Mouse (Mus musculus): ENCODE measurements around the gene Chp2. TPM values are rescaled to one million over a fixed set of nuclear protein-coding genes. Genes with fewer than 3 reads are reported as not detected.
A peak's percentile ranks its signal among the peaks of the same experiment; 100 is the strongest.
"Not testable (repeated sequence)": the region's sequence is repeated elsewhere in the genome, so short reads cannot be mapped to it uniquely, and the experiment has no call there.

Chp2 gene
- total and polyA plus RNA-seq, 2 experiments from 2014 or later, result 0.78 to 1.4 TPM

DNA sequence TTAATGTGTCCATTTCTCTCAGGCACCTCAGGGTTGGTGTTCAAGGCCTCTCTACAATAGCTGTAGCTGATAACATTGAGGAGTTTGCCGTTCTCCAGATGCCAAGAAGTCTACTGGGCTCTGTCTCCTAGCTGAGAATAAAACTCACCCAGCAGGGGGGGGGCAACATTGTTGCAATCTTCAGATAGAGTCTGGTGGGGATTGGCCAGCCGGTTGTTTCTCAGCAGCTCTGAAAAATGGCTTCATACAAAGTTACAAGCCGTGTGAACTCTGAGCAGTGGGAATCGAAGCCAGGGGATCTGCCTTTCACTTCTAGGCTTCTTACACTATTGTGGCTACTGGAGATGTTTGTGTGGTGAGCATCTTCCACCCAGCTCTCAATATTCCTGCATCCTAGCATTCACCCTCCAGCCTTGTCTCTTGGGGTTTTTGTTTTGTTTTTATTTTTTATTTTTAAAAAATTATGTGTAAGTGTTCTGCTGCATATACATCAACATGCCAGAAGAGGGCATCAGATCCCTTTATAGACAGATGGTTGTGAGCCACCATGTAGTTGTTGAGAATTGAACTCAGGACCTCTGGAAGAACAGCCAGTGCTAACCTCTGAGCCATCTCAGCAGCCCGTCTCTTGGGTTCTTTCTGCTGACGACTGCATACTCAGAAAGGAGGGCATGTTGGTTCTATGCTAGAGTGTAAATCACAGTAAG is 21.3 kb downstream of the Chp2 start:
- Histone ChIP-seq H3K4me1 (ENCODE audit: insufficient read depth, low read length) (peaks cover 3% of the 10 kb centered on the region; the same call in 1 of the 2 replicates), H3K27me3 (ENCODE audit: insufficient read depth, low read length) (no peaks in the 10 kb centered on the region), H3K9ac (replicated peaks; ENCODE audit: low read length) (no peak overlapping the region), H3K9me3 (ENCODE audit: low read length) (no peaks in the 10 kb centered on the region), H3K4me3 (ENCODE audit: low read length) (no peak overlapping the region), H3K36me3 (ENCODE audit: insufficient read depth, low read length) (no peaks in the 10 kb centered on the region), H3K4me2 (ENCODE audit: low read depth, low read length) (no peak overlapping the region), H3K27ac (no peak overlapping the region)
- peak; percentile 33 for TF ChIP-seq CTCF (IDR thresholded peaks at IDR 0.05; ENCODE audit: low read depth)
- no peak for DNase-seq (ENCODE audit: low spot score)
- 66% methylated on average over 6 of the region's 6 CpGs for WGBS
- no peak for ATAC-seq

DNA sequence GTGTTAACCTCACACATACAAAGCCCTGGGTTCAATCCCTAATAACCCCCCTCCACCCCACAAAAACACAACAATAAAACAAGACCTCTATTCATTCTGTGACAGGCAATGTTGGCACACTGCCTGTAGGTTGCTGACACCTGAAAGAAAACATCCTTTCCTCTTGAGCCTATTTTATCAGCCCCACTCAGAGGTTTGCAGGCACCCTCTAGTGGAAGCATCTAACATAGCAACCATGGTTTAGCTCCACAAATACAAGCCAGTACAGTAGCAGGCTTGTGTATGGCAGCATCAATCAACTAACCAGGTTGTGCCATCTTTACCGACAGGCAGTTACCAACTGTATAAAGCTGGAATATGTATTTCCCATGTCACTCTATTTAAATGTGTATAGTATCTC is 23.0 kb downstream of the Chp2 start:
- no peak overlapping the region for H3K9ac ChIP-seq (replicated peaks; ENCODE audit: low read length)
- H3K27ac ChIP-seq, result no peak overlapping the region
- H3K4me1 ChIP-seq (ENCODE audit: insufficient read depth, low read length), result peaks cover 3% of the 10 kb centered on the region; the same call in 1 of the 2 replicates
- H3K36me3 ChIP-seq (ENCODE audit: insufficient read depth, low read length), result no peaks in the 10 kb centered on the region
- H3K4me2 ChIP-seq (ENCODE audit: low read depth, low read length), result no peak overlapping the region
- H3K27me3 ChIP-seq (ENCODE audit: insufficient read depth, low read length), result no peaks in the 10 kb centered on the region
- ATAC-seq (no peak), DNase-seq (ENCODE audit: low spot score) (peak; percentile 76)
- TF ChIP-seq CTCF (IDR thresholded peaks at IDR 0.05; ENCODE audit: low read depth), result peak; percentile 91
- WGBS, result 40% methylated on average over 1 of the region's 1 CpGs
- no peaks in the 10 kb centered on the region for H3K9me3 ChIP-seq (ENCODE audit: low read length)
- H3K4me3 ChIP-seq (ENCODE audit: low read length), result no peak overlapping the region

DNA sequence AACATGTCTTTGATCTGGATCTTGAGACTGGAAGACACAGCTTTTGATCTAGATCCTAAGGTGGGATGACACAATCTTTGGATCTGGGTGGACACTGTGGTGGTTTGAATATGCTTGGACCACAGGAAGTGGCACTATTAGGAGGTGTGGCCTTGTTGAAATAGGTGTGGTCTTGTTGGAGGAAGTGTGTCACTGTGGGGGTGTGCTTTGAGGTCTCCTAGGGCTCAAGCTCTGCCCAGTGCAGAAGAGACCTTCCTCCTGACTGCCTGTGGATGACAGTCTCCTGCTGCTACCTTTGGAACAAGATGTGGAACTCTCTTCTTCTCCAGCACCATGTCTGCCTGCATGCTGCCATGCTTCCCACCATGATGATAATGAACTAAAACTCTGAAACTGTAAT is 23.4 kb downstream of the Chp2 start:
- DNase-seq (ENCODE audit: low spot score); H3K36me3 ChIP-seq (ENCODE audit: insufficient read depth, low read length); H3K27me3 ChIP-seq (ENCODE audit: insufficient read depth, low read length): not testable (repeated sequence)

DNA sequence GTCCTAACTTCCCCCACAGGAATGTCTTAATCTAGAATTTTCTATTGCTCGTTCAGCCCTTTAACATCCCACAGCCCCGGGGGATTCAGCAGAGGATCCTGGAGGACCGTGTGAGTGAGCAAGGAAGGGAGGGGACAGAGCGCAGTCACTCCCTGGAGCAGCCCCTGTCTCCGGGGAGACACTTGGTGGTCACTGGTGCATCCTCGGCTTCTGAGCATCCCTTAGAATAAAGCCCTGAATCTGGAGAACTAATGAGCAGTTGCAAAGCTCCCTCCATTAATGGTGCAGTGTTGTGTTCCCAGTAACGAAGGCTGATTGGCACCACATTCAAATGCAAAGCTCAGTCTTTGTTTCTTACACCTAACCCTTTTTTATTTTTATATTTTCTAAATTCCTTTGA is 24.9 kb downstream of the Chp2 start:
- no peak for TF ChIP-seq CTCF (IDR thresholded peaks at IDR 0.05; ENCODE audit: low read depth)
- Histone ChIP-seq H3K27me3 (ENCODE audit: insufficient read depth, low read length) (no peaks in the 10 kb centered on the region), H3K27ac (no peak overlapping the region), H3K9me3 (ENCODE audit: low read length) (no peaks in the 10 kb centered on the region), H3K9ac (replicated peaks; ENCODE audit: low read length) (no peak overlapping the region), H3K36me3 (ENCODE audit: insufficient read depth, low read length) (no peaks in the 10 kb centered on the region), H3K4me2 (ENCODE audit: low read depth, low read length) (no peak overlapping the region), H3K4me1 (ENCODE audit: insufficient read depth, low read length) (peaks cover 3% of the 10 kb centered on the region; the same call in 1 of the 2 replicates), H3K4me3 (ENCODE audit: low read length) (no peak overlapping the region)
- peak; percentile 51 for DNase-seq (ENCODE audit: low spot score)
- peak; percentile 75 for ATAC-seq
- 26% methylated on average over 7 of the region's 7 CpGs for WGBS

More for the DNA sequence above, 23.4 kb downstream of the Chp2 start:
- H3K4me2 ChIP-seq (ENCODE audit: low read depth, low read length); H3K4me3 ChIP-seq (ENCODE audit: low read length); H3K9ac ChIP-seq (replicated peaks; ENCODE audit: low read length); H3K4me1 ChIP-seq (ENCODE audit: insufficient read depth, low read length); H3K9me3 ChIP-seq (ENCODE audit: low read length); ATAC-seq; H3K27ac ChIP-seq: not testable (repeated sequence)

DNA sequence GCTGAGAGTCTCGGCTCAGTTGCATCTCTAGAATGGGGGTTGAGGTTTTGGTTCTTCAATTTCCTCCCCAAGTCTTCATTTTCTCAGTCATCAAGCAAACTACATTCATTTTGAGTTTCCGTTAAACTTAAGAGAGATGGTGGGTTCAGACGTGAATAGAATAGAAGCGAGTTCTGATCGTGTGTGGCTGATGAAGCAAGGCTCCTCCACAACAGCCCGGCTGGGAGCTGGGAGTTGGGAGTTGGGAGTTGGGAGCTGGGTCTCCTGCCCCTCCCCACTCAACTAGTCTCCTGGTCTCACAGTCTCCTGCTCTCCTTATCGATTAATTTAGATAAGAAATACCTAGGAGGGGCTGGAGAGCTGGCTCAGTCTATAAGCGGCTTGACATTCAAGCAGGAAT is 25.3 kb downstream of the Chp2 start:
- ATAC-seq, result no peak
- Histone ChIP-seq H3K4me1 (ENCODE audit: insufficient read depth, low read length) (peaks cover 3% of the 10 kb centered on the region; the same call in 1 of the 2 replicates), H3K4me2 (ENCODE audit: low read depth, low read length) (no peak overlapping the region), H3K9me3 (ENCODE audit: low read length) (no peaks in the 10 kb centered on the region), H3K36me3 (ENCODE audit: insufficient read depth, low read length) (no peaks in the 10 kb centered on the region), H3K27me3 (ENCODE audit: insufficient read depth, low read length) (no peaks in the 10 kb centered on the region), H3K9ac (replicated peaks; ENCODE audit: low read length) (no peak overlapping the region), H3K4me3 (ENCODE audit: low read length) (no peak overlapping the region), H3K27ac (no peak overlapping the region)
- TF ChIP-seq CTCF (IDR thresholded peaks at IDR 0.05; ENCODE audit: low read depth), result no peak
- WGBS, result 49% methylated on average over 8 of the region's 8 CpGs
- no peak for DNase-seq (ENCODE audit: low spot score)

DNA sequence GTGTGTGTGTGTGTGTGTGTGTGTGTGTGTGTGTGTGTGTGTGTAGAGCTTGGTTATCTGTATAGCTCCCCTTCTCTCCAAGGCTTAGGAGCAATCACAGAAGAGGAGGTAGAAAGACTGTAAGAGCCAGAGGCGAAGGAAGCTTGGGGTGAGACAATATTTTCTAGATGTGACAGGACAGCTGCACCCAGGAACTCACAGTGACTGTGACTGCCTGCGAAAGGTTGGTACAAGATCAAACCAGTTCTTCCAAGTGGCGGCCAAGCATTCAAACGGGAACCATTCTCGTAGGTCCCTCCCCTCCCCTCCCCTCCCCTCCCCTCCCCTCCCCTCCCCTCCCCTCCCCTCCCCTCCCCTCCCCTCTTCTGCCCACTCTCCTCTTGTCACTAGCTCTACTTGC is 26.7 kb downstream of the Chp2 start:
- H3K9me3 ChIP-seq (ENCODE audit: low read length), result no peaks in the 10 kb centered on the region
- no peak for TF ChIP-seq CTCF (IDR thresholded peaks at IDR 0.05; ENCODE audit: low read depth)
- DNase-seq (ENCODE audit: low spot score), result no peak
- peaks cover 3% of the 10 kb centered on the region; the same call in 1 of the 2 replicates for H3K4me1 ChIP-seq (ENCODE audit: insufficient read depth, low read length)
- no peak overlapping the region for H3K4me3 ChIP-seq (ENCODE audit: low read length)
- no peak for ATAC-seq
- WGBS, result 54% methylated on average over 5 of the region's 5 CpGs
- no peak overlapping the region for H3K4me2 ChIP-seq (ENCODE audit: low read depth, low read length)
- H3K9ac ChIP-seq (replicated peaks; ENCODE audit: low read length), result no peak overlapping the region
- H3K27me3 ChIP-seq (ENCODE audit: insufficient read depth, low read length), result no peaks in the 10 kb centered on the region
- H3K36me3 ChIP-seq (ENCODE audit: insufficient read depth, low read length), result no peaks in the 10 kb centered on the region
- H3K27ac ChIP-seq, result no peak overlapping the region

DNA sequence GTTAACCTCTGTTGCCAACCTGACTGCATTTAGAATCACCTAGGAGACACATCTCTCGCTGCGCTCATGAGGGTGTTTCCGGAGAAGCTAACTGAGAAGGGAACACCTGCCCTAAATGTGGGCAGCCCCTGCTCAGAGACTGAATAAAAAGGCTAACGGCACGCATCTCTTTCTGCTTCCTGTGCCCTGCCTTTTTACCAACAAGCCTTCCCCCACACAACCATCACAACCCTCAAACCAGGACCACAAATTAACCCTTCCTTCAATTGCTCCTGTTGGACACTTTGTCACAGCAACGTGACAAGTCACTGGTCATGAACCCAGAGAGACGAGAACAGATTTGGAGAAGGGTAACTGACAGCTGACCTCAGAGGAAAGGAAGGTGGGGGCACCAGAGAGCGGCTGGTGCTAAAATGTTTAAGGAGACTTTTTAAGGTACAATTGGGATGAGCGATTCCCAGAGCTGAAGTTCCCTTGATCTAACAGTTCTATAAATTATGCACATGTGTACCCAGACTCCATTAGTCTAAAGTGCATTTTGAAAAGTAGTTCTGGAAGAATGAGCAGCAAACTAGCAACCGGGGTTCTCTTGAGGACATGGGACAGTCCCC is 28.1 kb downstream of the Chp2 start:
- Histone ChIP-seq H3K4me2 (ENCODE audit: low read depth, low read length) (no peak overlapping the region), H3K9me3 (ENCODE audit: low read length) (no peaks in the 10 kb centered on the region), H3K27me3 (ENCODE audit: insufficient read depth, low read length) (no peaks in the 10 kb centered on the region), H3K4me1 (ENCODE audit: insufficient read depth, low read length) (peaks cover 3% of the 10 kb centered on the region; the same call in 1 of the 2 replicates), H3K27ac (no peak overlapping the region), H3K36me3 (ENCODE audit: insufficient read depth, low read length) (no peaks in the 10 kb centered on the region), H3K9ac (replicated peaks; ENCODE audit: low read length) (no peak overlapping the region), H3K4me3 (ENCODE audit: low read length) (no peak overlapping the region)
- TF ChIP-seq CTCF (IDR thresholded peaks at IDR 0.05; ENCODE audit: low read depth), result no peak
- DNase-seq (ENCODE audit: low spot score) (no peak), ATAC-seq (no peak)
- 75% methylated on average over 10 of the region's 10 CpGs for WGBS
